Mouse (Mus musculus) kidney, adult 2 months (tissue): ENCODE data around the gene Ccdc191. TPM values are rescaled to one million over a fixed set of nuclear protein-coding genes. Genes with fewer than 3 reads are reported as not detected.

ENCODE experiments used
- DNase-seq: peaks from one replicate; pipeline ENCODE4 v3.0.0; 2021
- H3K27ac ChIP-seq: fragments of 200-500 bp; 2 replicates; pipeline ENCODE4 v1.5.1; 2012; ENCODE audit warnings: low read depth, low read length, control low read depth, inconsistent platforms; ENCODE audit not compliant: insufficient read depth
- H3K27me3 ChIP-seq: fragments of 200-500 bp; replicated peaks from 2 replicates; pipeline ENCODE4 v1.6.1; 2012; ENCODE audit warnings: mild to moderate bottlenecking, moderate library complexity, low read length, inconsistent platforms; ENCODE audit not compliant: control insufficient read depth, insufficient read depth
- H3K36me3 ChIP-seq: fragments of 200-500 bp; 2 replicates; pipeline ENCODE4 v1.6.1; 2012; ENCODE audit warnings: mild to moderate bottlenecking, moderate library complexity, low read length, inconsistent platforms; ENCODE audit not compliant: control insufficient read depth, insufficient read depth
- H3K4me1 ChIP-seq: fragments of 200-500 bp; 2 replicates; pipeline ENCODE4 v1.6.1; 2011; ENCODE audit warnings: low read length; ENCODE audit not compliant: control insufficient read depth, insufficient read depth
- H3K4me3 ChIP-seq: fragments of 200-500 bp; 2 replicates; pipeline ENCODE4 v1.5.1; 2011; ENCODE audit warnings: mild to moderate bottlenecking, low read depth, low read length, control low read depth; ENCODE audit not compliant: insufficient read depth
- CTCF ChIP-seq: fragments of 200-500 bp; conservative IDR thresholded peaks from 2 replicates; pipeline ENCODE4 v1.5.1; 2011; ENCODE audit warnings: low read depth, mild to moderate bottlenecking, control low read depth, low read length, moderate library complexity, mixed read lengths; ENCODE audit not compliant: insufficient read depth, insufficient read length
- POLR2A ChIP-seq: fragments of 200-500 bp; IDR thresholded peaks from one replicate; pipeline ENCODE4 v1.6.1; 2011; ENCODE audit warnings: low read depth, low read length, control low read depth
- WGBS: fragments of 180-500 bp; shearing (Covaris S2); methylation state at CpG from one replicate; pipeline ENCODE4 v1.1.7; 2018; 5-methylcytosine and 5-hydroxymethylcytosine counted together
- polyA plus RNA-seq: library from polyadenylated mRNA; depleted of rRNA; stranded (reverse); fragments of >200 nt; gene quantifications from 2 replicates; pipeline ENCODE4 v1.2.3, GENCODE M21; 2012

Gene Ccdc191
- polyA plus RNA-seq, 1 experiment = 2.8 TPM

DNA sequence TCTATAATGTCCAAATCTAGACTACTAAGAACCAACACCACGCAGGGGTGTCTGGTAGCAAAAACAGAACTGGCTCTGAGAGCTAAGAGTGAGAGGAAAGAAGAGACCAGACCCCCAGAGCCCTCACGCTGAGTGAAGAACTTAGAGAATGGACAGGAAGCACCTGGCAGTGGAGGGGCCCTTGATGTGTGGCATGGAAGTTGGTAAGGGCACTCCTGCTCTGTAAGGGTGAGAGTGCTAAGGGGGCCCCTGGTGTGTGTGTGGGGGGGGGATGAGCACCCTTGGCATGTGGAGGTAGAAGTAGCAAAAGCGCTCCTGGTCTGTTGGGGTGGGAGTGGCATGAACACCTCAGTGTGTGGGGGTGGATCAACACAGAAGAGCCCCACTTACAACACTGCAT, 80.8 kb downstream of the Ccdc191 start:
- no peak for TF ChIP-seq POLR2A
- Histone ChIP-seq H3K4me1 (no peaks in the 10 kb centered on the region), H3K27me3 (no peaks in the 10 kb centered on the region), H3K27ac (no peak overlapping the region), H3K36me3 (no peaks in the 10 kb centered on the region), H3K4me3 (no peak overlapping the region)
- no peak for DNase-seq
- WGBS = 85% methylated on average over 3 of the region's 3 CpGs

DNA sequence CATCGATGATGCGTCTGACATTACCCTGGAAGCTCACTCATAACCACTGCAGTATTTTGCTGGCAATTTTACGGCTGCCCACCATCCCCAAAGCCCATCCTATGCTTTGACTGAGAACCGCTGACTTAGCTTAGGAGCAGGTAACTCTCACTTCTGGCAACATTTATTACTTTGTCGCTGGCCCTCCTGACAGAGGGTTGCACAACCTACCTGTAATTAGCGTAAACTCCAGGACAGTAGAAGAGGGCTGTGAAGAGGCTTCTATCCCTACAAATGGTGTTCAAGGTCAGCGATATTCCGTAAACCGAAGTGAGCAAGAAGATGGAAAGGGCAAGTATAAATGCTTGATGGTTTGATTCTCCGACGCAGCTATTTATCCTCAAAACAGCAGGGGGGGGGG, 81.6 kb downstream of the Ccdc191 start:
- H3K36me3 ChIP-seq = no peaks in the 10 kb centered on the region
- H3K27ac ChIP-seq = no peak overlapping the region
- no peak overlapping the region for H3K4me3 ChIP-seq
- DNase-seq = no peak
- no peaks in the 10 kb centered on the region for H3K27me3 ChIP-seq
- H3K4me1 ChIP-seq = no peaks in the 10 kb centered on the region
- no peak for TF ChIP-seq CTCF
- TF ChIP-seq POLR2A = no peak
- 93% methylated on average over 11 of the region's 11 CpGs for WGBS

DNA sequence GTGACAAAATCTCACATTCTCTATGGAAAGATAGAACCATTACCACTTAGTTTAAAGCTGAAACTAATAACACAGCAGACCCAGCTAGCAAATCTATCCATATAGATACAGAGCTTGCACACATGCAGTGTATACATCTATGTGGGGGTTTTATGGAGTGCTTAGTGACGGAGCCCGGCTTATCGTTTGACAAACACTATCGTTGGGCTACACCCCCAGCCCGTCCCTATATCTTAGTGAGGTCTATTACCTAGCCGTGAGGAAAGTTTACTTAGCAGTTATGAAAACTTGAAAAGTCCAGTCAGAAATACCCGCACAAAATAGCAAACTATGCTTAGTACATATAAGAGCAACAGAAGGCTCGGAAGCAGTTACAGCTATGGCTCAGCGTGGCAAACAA, 82.1 kb downstream of the Ccdc191 start:
- Histone ChIP-seq H3K27ac (no peak overlapping the region), H3K36me3 (no peaks in the 10 kb centered on the region), H3K4me1 (no peaks in the 10 kb centered on the region), H3K4me3 (no peak overlapping the region), H3K27me3 (no peaks in the 10 kb centered on the region)
- no peak for DNase-seq
- 95% methylated on average over 9 of the region's 9 CpGs for WGBS
- TF ChIP-seq POLR2A (no peak), CTCF (no peak)

DNA sequence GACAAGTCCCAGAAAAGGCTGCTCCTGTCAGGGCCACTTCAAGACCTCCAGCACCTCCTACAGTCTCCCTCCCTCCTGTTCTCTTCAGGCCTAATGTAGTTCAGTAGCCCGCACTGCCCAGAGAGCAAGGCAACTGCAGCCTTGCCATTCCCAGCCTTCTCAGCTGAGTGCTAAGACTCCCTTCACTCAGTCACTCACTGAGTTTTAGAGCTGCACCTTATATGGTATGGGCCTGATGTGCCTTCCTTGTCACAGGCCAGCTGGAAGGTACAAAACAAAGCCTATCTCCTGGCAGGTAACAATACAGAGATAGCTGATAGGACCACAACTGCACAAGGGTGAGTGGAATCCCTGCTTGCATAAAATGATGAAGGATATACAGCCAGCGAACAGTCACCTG, 82.8 kb downstream of the Ccdc191 start:
- Histone ChIP-seq H3K27me3 (no peaks in the 10 kb centered on the region), H3K4me1 (no peaks in the 10 kb centered on the region), H3K36me3 (no peaks in the 10 kb centered on the region), H3K27ac (no peak overlapping the region), H3K4me3 (no peak overlapping the region)
- 96% methylated on average over 2 of the region's 2 CpGs for WGBS
- TF ChIP-seq POLR2A (no peak), CTCF (no peak)
- no peak for DNase-seq

DNA sequence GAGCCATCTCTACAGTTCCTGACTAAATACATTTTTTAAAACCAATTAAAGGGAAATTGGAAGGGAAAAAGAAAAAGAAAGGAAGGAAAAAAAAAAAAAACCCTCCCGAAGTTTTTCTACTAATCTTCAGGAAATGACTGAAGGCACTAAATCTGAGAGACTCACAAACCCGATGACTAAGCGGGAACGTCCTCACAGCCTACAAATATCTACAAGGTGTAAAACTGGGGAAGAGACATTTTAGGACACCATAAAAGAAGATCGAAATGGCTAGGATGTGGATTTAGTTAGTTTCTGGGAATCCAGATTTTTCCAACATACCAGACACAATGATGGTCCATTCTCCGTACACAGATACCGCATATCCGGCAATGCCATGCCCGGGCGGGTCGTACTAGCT, 83.5 kb downstream of the Ccdc191 start:
- H3K36me3 ChIP-seq = no peaks in the 10 kb centered on the region
- no peak overlapping the region for H3K27ac ChIP-seq
- DNase-seq = no peak
- no peaks in the 10 kb centered on the region for H3K4me1 ChIP-seq
- TF ChIP-seq CTCF = no peak
- TF ChIP-seq POLR2A = no peak
- no peaks in the 10 kb centered on the region for H3K27me3 ChIP-seq
- WGBS = 87% methylated on average over 11 of the region's 11 CpGs
- no peak overlapping the region for H3K4me3 ChIP-seq

DNA sequence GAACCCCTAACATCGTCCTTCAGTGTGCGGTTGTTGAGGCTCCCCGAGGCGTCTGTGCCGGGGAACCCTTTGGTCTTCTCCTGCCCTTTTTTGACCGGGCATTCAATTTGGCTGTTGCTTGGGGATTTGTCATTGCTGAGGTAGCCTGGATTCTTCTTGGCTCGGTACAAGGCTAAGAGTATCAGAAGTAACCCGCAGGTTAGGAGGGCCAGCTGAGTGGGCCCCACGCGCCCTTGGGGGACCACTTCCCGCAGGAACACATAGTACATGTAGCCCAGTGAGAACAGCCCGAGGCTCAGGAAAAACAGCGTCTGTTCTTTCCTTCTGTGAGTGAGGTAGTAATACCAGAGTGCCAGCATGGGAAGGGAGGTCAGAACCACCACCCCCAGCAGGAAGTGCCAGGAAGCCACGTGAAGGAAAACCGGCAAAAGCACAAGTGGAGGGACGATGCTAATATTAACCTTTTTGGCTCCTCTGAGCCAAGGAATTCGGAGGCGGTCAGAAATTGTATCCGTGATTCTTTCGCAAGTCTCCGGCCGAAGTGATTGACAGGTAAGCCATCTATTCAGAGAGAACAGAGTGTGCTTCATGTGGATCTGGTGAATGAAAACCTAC, 84.1 kb downstream of the Ccdc191 start:
- no peak overlapping the region for H3K27ac ChIP-seq
- TF ChIP-seq POLR2A (no peak), CTCF (no peak)
- H3K4me1 ChIP-seq = no peaks in the 10 kb centered on the region

DNA sequence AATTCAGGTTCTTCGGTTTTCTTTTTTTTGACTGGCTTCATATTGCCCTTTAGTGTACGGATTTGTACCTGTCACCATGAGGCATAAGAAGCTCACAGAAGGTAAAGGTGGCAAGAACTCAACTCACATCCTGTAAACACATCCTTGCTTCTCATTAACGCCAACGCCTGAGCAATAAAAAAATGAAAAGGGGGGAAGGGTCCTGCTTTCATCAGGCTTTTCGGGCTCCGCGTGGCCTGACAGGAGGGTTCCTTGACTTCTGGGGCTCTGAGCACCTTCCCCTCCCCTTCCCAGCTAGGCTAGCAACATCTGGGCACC, 89.4 kb downstream of the Ccdc191 start:
- H3K4me1 ChIP-seq = no peaks in the 10 kb centered on the region
- no peaks in the 10 kb centered on the region for H3K27me3 ChIP-seq
- H3K4me3 ChIP-seq = peak overlapping the region; percentile 64
- no peak for DNase-seq
- no peak overlapping the region for H3K27ac ChIP-seq
- TF ChIP-seq POLR2A (no peak), CTCF (no peak)
- 35% methylated on average over 7 of the region's 7 CpGs for WGBS
- no peaks in the 10 kb centered on the region for H3K36me3 ChIP-seq

More for the DNA sequence above, 84.1 kb downstream of the Ccdc191 start:
- WGBS = 80% methylated on average over 22 of the region's 22 CpGs
- no peak for DNase-seq
- no peaks in the 10 kb centered on the region for H3K27me3 ChIP-seq
- H3K4me3 ChIP-seq = no peak overlapping the region
- no peaks in the 10 kb centered on the region for H3K36me3 ChIP-seq
